Mouse (Mus musculus): ENCODE data around the gene Shd. TPM values are rescaled to one million over a fixed set of nuclear protein-coding genes. Genes with fewer than 3 reads are reported as not detected.
"Not testable (repeated sequence)": the region's sequence is repeated elsewhere in the genome, so short reads cannot be mapped to it uniquely, and the experiment has no call there.

Gene Shd
- under 1 TPM in 1 of 2 experiments, not detected in 1; 0.28 TPM for total RNA-seq (2021)
- long read RNA-seq, experiment 1: 0 reads
- long read RNA-seq, experiment 2: 0 reads

GRCm38 (mm10) chr17:55969966-55970891, at the start of gene Shd:
Gene Shd (plus strand): TSS chr17:55970467.
- no peak for DNase-seq

- peak; percentile 29 for DNase-seq
These were observed 38.4 kb upstream of the Shd start for GRCm38 (mm10) chr17:55931553-55932502.

GRCm38 (mm10) chr17:55932635-55933034, 37.6 kb upstream of the Shd start:
- DNase-seq: no peak

GRCm38 (mm10) chr17:55933191-55933590, 37.1 kb upstream of the Shd start:
- DNase-seq: no peak

GRCm38 (mm10) chr17:55944387-55944865, 25.8 kb upstream of the Shd start:
- DNase-seq: not testable (repeated sequence)

GRCm38 (mm10) chr17:55944866-55945682, 25.2 kb upstream of the Shd start:
- DNase-seq: peak; percentile 92

DNA sequence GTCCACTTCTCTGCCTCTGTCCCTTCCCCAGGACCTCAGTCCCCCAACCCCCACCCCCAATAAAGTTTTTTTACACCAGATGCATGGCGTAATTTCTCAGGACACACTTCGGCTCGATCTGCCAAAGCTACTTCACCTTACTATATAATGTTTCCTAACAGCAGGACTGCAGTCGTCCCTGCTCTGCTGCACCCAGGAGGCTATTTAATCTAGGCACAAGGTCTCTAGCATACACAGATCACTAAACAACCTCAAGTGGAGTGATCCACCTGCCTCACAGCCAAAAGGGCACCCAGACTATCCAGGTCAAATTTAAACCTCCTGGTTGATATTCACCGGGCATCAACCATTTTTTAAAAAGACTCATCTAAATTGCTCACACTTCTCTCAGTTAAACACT, 24.6 kb upstream of the Shd start:
- no peak for DNase-seq

GRCm38 (mm10) chr17:55948647-55949046, 21.6 kb upstream of the Shd start:
- no peak for DNase-seq

DNA sequence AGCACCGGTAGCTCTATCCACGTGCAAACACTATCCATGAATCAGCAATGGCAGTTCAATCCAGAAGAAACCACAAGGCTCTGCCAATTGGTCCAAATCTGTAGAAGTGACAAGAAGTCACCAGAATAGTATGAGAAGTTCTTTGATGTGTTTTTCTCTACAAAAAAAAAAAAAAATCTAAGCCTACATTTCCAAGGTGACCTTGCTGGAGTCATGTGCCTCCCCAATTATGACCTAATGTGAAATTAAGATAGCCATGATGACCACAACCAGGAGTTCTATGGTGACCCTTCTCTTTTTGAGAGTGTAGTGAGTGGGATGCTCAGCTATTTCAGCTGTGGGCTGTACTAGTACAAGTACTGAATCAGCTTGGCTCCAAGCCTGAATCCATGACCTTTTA, 20.9 kb upstream of the Shd start, which contains the start of gene Zfp119b:
Zfp119b (minus strand) TSS at position 101 of the 400 bp plus-strand sequence.
- DNase-seq: no peak

GRCm38 (mm10) chr17:55950601-55951000, 19.7 kb upstream of the Shd start:
- DNase-seq: no peak

GRCm38 (mm10) chr17:55952041-55952440, 18.2 kb upstream of the Shd start:
- DNase-seq: no peak

GRCm38 (mm10) chr17:55952447-55953027, 17.7 kb upstream of the Shd start, which contains the start of gene Ebi3:
Gene Ebi3 (plus strand): TSS chr17:55952640.
- no peak for DNase-seq

DNA sequence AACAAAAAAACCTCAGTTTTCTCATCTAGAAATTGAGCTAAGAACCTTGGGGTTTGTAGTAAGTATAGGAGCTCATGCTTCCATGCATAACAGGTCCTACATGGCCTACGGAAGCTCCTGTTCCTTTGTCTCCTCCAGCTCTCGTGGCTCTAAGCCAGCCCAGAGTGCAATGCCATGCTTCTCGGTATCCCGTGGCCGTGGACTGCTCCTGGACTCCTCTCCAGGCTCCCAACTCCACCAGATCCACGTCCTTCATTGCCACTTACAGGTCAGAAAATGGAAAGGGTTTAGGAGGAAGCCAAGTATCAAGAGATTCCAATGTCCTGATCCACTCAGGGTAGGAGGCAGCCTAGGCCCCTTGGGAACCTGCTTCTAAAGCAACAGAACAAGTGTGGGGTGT, 16.5 kb upstream of the Shd start:
- no peak for DNase-seq

GRCm38 (mm10) chr17:55954229-55954628, 16.0 kb upstream of the Shd start:
- no peak for DNase-seq

- DNase-seq: no peak
These were observed 14.1 kb upstream of the Shd start for GRCm38 (mm10) chr17:55956129-55956528.

GRCm38 (mm10) chr17:55956591-55956990, 13.7 kb upstream of the Shd start:
- DNase-seq: no peak

DNA sequence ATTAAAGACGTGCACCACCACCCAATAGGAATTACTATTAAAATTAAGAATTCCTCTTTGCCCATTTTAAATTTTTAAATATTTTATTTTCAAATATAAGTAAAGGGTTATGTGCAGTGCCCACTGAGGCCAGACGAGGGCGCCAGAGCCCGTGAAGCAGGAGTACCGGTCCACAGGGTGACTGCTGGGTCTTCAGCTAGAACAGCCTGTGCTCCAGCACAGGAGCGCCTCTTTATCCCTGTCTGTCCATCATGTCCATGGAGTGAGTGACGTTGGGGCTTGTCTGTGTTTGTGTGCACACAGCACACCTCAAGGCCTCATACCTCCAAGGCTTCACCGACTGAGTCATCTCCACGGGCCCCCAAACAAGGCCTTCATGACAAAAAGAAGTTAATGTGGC, 13.1 kb upstream of the Shd start:
- DNase-seq: no peak

GRCm38 (mm10) chr17:55957726-55958583, 12.3 kb upstream of the Shd start:
- DNase-seq: no peak

DNA sequence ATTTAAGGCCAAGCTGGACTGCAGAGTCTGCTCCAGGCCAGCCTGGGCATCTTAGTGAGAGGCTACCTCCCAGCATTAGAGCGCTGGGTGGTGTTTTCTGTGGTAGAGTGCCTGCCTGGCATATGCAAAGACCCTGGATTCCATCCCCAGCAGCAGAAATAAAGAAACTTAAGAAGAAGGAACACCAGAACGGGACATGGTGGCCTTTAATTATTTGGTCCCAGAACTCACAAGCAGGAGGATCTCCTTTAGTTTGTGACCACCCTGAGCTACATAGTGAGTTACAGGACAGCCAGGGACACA, 11.7 kb upstream of the Shd start:
- DNase-seq: no peak

All from gastrocnemius, postnatal 25 days (tissue).